Mouse (Mus musculus) limb, embryonic 12.5 days (tissue): ENCODE data around the gene Slc25a17. TPM values are rescaled to one million over a fixed set of nuclear protein-coding genes. Genes with fewer than 3 reads are reported as not detected.
A peak's percentile ranks its signal among the peaks of the same experiment; 100 is the strongest.

ENCODE experiments used
- ATAC-seq: fragments of 200-750 bp; cut with Nextera tagmentation; 2 replicates; pipeline ENCODE4 v1.8.0; 2017; ENCODE audit warnings: low read depth, moderate TSS enrichment; ENCODE audit not compliant: insufficient number of reproducible peaks, insufficient read depth, low FRiP score, low TSS enrichment
- H3K27ac ChIP-seq: fragments of 300-500 bp; sonication (generic); 2 replicates; pipeline ENCODE4 v1.5.1; 2016; ENCODE audit warnings: mild to moderate bottlenecking, moderate library complexity
- H3K27me3 ChIP-seq: fragments of 300-500 bp; sonication (generic); 2 replicates; pipeline ENCODE4 v1.6.1; 2016; ENCODE audit warnings: mild to moderate bottlenecking, moderate library complexity
- H3K36me3 ChIP-seq: fragments of 300-500 bp; sonication (generic); 2 replicates; pipeline ENCODE4 v1.6.1; 2016; ENCODE audit warnings: mild to moderate bottlenecking, moderate library complexity
- H3K4me1 ChIP-seq: fragments of 300-500 bp; sonication (generic); replicated peaks from 2 replicates; pipeline ENCODE4 v1.6.1; 2016
- H3K4me2 ChIP-seq: fragments of 300-500 bp; sonication (generic); 2 replicates; pipeline ENCODE4 v1.6.1; 2016; ENCODE audit warnings: mild to moderate bottlenecking, moderate library complexity
- H3K4me3 ChIP-seq: fragments of 300-500 bp; sonication (generic); replicated peaks from 2 replicates; pipeline ENCODE4 v1.5.1; 2016; ENCODE audit warnings: mild to moderate bottlenecking
- H3K9ac ChIP-seq: fragments of 300-500 bp; sonication (generic); replicated peaks from 2 replicates; pipeline ENCODE4 v1.6.1; 2016; ENCODE audit warnings: mild to moderate bottlenecking, moderate library complexity
- H3K9me3 ChIP-seq: fragments of 300-500 bp; sonication (generic); 2 replicates; pipeline ENCODE4 v1.6.1; 2016; ENCODE audit warnings: mild to moderate bottlenecking, moderate library complexity
- WGBS: fragments of 180-500 bp; shearing (Covaris S2); methylation state at CpG from one replicate; pipeline ENCODE4 v1.1.7; 2016; 5-methylcytosine and 5-hydroxymethylcytosine counted together
- polyA plus RNA-seq: library from polyadenylated mRNA; unstranded; fragments of >200 nt; fragmentation: Nextera tagmentation; extraction: Ambion mirVana; gene quantifications from 2 replicates; pipeline ENCODE4 v1.2.1, GENCODE M21; 2016

The Slc25a17 gene
- 109 and 111 TPM in 2 replicates for polyA plus RNA-seq

GRCm38 (mm10) chr15:81360345-81361021 is at the start of gene Slc25a17:
TSS of gene Slc25a17 (minus strand) at chr15:81360812.
- Histone ChIP-seq H3K9me3 (no peaks in the 10 kb centered on the region), H3K4me1 (peaks cover 23% of the 10 kb centered on the region), H3K9ac (peak within 1 kb of the TSS; percentile 71), H3K36me3 (peaks cover 29% of the 10 kb centered on the region), H3K4me3 (peak within 1 kb of the TSS; percentile 62), H3K27ac (peak within 1 kb of the TSS; percentile 87), H3K4me2 (peak within 1 kb of the TSS; percentile 80), H3K27me3 (no peaks in the 10 kb centered on the region)
- peak; percentile 99 for ATAC-seq
- under 1% methylated on average over 30 of the region's 30 CpGs for WGBS

GRCm38 (mm10) chr15:81408199-81408598 is 47.6 kb upstream of the Slc25a17 start, which contains the start of gene Dnajb7:
TSS of gene Dnajb7 (minus strand) at chr15:81408299.
- no peak within 1 kb of the TSS for H3K27ac ChIP-seq
- ATAC-seq = no peak
- 90% methylated on average over 1 of the region's 1 CpGs for WGBS
- no peak within 1 kb of the TSS for H3K4me3 ChIP-seq
- no peak within 1 kb of the TSS for H3K9ac ChIP-seq
- H3K4me2 ChIP-seq = no peak within 1 kb of the TSS
- H3K36me3 ChIP-seq = 0 out of 2 replicates have a peak, but pooled peaks cover 3% of the 10 kb centered on the region
- no peaks in the 10 kb centered on the region for H3K27me3 ChIP-seq
- H3K9me3 ChIP-seq = no peaks in the 10 kb centered on the region
- H3K4me1 ChIP-seq = no peaks in the 10 kb centered on the region

- 87% methylated on average over 3 of the region's 3 CpGs for WGBS
- Histone ChIP-seq H3K9me3 (no peaks in the 10 kb centered on the region), H3K4me3 (no peak overlapping the region), H3K27ac (no peak overlapping the region), H3K4me2 (no peak overlapping the region), H3K36me3 (0 out of 2 replicates have a peak, but pooled peaks cover 3% of the 10 kb centered on the region), H3K4me1 (peaks cover 10% of the 10 kb centered on the region), H3K27me3 (no peaks in the 10 kb centered on the region), H3K9ac (no peak overlapping the region)
- ATAC-seq = no peak
Measured at GRCm38 (mm10) chr15:81405008-81405407, 44.4 kb upstream of the Slc25a17 start.

GRCm38 (mm10) chr15:81399638-81400315 is 39.2 kb upstream of the Slc25a17 start, which contains the start of the genes St13 and Xpnpep3:
TSS of gene St13 (minus strand) at chr15:81400077.
TSS of gene Xpnpep3 (plus strand) at chr15:81400138.
- Histone ChIP-seq H3K36me3 (no peaks in the 10 kb centered on the region), H3K27ac (peak within 1 kb of the TSS; percentile 93), H3K27me3 (no peaks in the 10 kb centered on the region), H3K9me3 (no peaks in the 10 kb centered on the region), H3K4me3 (peak within 1 kb of the TSS; percentile 92), H3K4me2 (peak within 1 kb of the TSS; percentile 82), H3K4me1 (peaks cover 22% of the 10 kb centered on the region), H3K9ac (peak within 1 kb of the TSS; percentile 91)
- ATAC-seq = peak; percentile 99
- under 1% methylated on average over 50 of the region's 50 CpGs for WGBS

GRCm38 (mm10) chr15:81399297-81399637 is 38.7 kb upstream of the Slc25a17 start:
- ATAC-seq = no peak; the same call in 1 of the 2 replicates
- no peaks in the 10 kb centered on the region for H3K27me3 ChIP-seq
- peak overlapping the region; percentile 92 for H3K4me3 ChIP-seq
- H3K4me1 ChIP-seq = peaks cover 22% of the 10 kb centered on the region
- peak overlapping the region; percentile 93 for H3K27ac ChIP-seq
- under 1% methylated on average over 21 of the region's 21 CpGs for WGBS
- H3K9ac ChIP-seq = peak overlapping the region; percentile 91
- no peaks in the 10 kb centered on the region for H3K9me3 ChIP-seq
- H3K4me2 ChIP-seq = peak overlapping the region; percentile 82
- no peaks in the 10 kb centered on the region for H3K36me3 ChIP-seq

- H3K27me3 ChIP-seq = no peaks in the 10 kb centered on the region
- no peak for ATAC-seq
- no peaks in the 10 kb centered on the region for H3K9me3 ChIP-seq
- peaks cover 22% of the 10 kb centered on the region for H3K4me1 ChIP-seq
- H3K27ac ChIP-seq = no peak overlapping the region
- H3K36me3 ChIP-seq = peaks cover 8% of the 10 kb centered on the region; the same call in 1 of the 2 replicates
- peak overlapping the region; percentile 91; the same call in 1 of the 2 replicates for H3K9ac ChIP-seq
- peak overlapping the region; percentile 82 for H3K4me2 ChIP-seq
- peak overlapping the region; percentile 92 for H3K4me3 ChIP-seq
Measured at GRCm38 (mm10) chr15:81398189-81398588, 37.6 kb upstream of the Slc25a17 start.

GRCm38 (mm10) chr15:81394211-81394915 is 33.8 kb upstream of the Slc25a17 start:
- WGBS = 94% methylated on average over 8 of the region's 8 CpGs
- H3K9ac ChIP-seq = no peak overlapping the region
- peaks cover 37% of the 10 kb centered on the region for H3K36me3 ChIP-seq
- H3K4me1 ChIP-seq = peaks cover 12% of the 10 kb centered on the region
- no peaks in the 10 kb centered on the region for H3K9me3 ChIP-seq
- no peak overlapping the region for H3K4me3 ChIP-seq
- H3K27me3 ChIP-seq = no peaks in the 10 kb centered on the region
- ATAC-seq = no peak
- no peak overlapping the region for H3K27ac ChIP-seq
- H3K4me2 ChIP-seq = no peak overlapping the region

- H3K9me3 ChIP-seq = no peaks in the 10 kb centered on the region
- no peaks in the 10 kb centered on the region for H3K27me3 ChIP-seq
- H3K36me3 ChIP-seq = peaks cover 50% of the 10 kb centered on the region
- no peak overlapping the region for H3K4me3 ChIP-seq
- no peak for ATAC-seq
- no peak overlapping the region for H3K27ac ChIP-seq
- peaks cover 11% of the 10 kb centered on the region for H3K4me1 ChIP-seq
- H3K9ac ChIP-seq = no peak overlapping the region
- H3K4me2 ChIP-seq = no peak overlapping the region
Measured at GRCm38 (mm10) chr15:81392997-81393396, 32.4 kb upstream of the Slc25a17 start.

GRCm38 (mm10) chr15:81386327-81386726 is 25.7 kb upstream of the Slc25a17 start:
- H3K36me3 ChIP-seq = peaks cover 99% of the 10 kb centered on the region
- H3K9me3 ChIP-seq = no peaks in the 10 kb centered on the region
- no peak overlapping the region for H3K4me3 ChIP-seq
- WGBS = 93% methylated on average over 5 of the region's 5 CpGs
- H3K27me3 ChIP-seq = no peaks in the 10 kb centered on the region
- no peaks in the 10 kb centered on the region for H3K4me1 ChIP-seq
- H3K27ac ChIP-seq = no peak overlapping the region
- H3K4me2 ChIP-seq = no peak overlapping the region
- ATAC-seq = no peak
- H3K9ac ChIP-seq = no peak overlapping the region

- no peak for ATAC-seq
Measured at GRCm38 (mm10) chr15:81378845-81379244, 18.2 kb upstream of the Slc25a17 start.

GRCm38 (mm10) chr15:81374621-81375020 is 14.0 kb upstream of the Slc25a17 start:
- Histone ChIP-seq H3K4me2 (no peak overlapping the region), H3K27ac (no peak overlapping the region), H3K9ac (no peak overlapping the region), H3K36me3 (peaks cover 82% of the 10 kb centered on the region), H3K4me1 (no peaks in the 10 kb centered on the region), H3K27me3 (no peaks in the 10 kb centered on the region), H3K9me3 (no peaks in the 10 kb centered on the region), H3K4me3 (no peak overlapping the region)
- WGBS = 90% methylated on average over 11 of the region's 11 CpGs
- no peak for ATAC-seq

More at GRCm38 (mm10) chr15:81378845-81379244, 18.2 kb upstream of the Slc25a17 start:
- WGBS = 84% methylated on average over 2 of the region's 2 CpGs
- H3K36me3 ChIP-seq = peaks cover 85% of the 10 kb centered on the region
- H3K4me3 ChIP-seq = no peak overlapping the region
- no peak overlapping the region for H3K4me2 ChIP-seq
- no peak overlapping the region for H3K27ac ChIP-seq
- H3K4me1 ChIP-seq = no peaks in the 10 kb centered on the region
- no peak overlapping the region for H3K9ac ChIP-seq
- no peaks in the 10 kb centered on the region for H3K9me3 ChIP-seq
- H3K27me3 ChIP-seq = no peaks in the 10 kb centered on the region
